Mouse (Mus musculus) brain, embryonic 14.5 days (tissue): ENCODE data around the gene Tbxa2r.

ENCODE experiments used
- CTCF ChIP-seq: fragments of 200-500 bp; IDR thresholded peaks from 2 replicates; pipeline ENCODE4 v1.5.1; 2012; ENCODE audit warnings: inconsistent platforms, mild to moderate bottlenecking, moderate library complexity, borderline replicate concordance; ENCODE audit not compliant: insufficient read depth, insufficient read length; ENCODE audit errors: extremely low read depth
- POLR2A ChIP-seq: fragments of 200-500 bp; IDR thresholded peaks from 2 replicates; pipeline ENCODE4 v1.6.1; 2012; ENCODE audit warnings: mild to moderate bottlenecking, inconsistent platforms, borderline replicate concordance; ENCODE audit not compliant: poor library complexity, insufficient read depth, insufficient read length, severe bottlenecking; ENCODE audit errors: extremely low read depth

DNA sequence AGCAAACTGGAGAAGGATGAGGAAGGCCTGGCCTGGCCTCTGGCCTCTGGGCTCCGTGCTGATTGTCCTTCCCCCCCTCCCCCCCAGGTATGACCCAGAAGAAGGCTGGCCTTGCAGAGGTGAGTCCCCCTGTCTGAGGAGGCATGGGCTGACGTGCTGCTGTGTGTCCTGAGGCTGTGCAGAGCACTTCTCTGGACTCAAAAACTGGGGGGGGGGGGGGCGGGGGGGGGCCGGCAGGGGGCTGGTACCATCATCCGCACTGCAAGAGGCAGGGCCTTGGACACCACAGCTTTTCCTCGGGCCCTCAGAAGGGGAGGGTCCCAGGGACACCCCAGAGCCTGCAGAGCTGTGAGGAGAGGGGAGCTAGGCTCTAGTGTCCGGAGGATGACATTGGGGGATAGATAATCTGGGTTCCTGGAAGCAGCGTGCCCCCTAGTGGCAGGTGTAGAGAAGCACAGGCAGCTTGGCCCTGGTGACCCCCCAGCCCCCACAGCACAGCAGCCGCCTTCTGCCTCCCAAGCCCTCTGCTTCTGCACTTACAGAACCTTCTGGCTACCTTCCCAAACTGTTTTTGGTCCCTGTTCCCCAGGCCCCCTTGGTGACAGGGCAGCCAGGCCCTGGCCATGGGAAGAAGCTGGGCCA, 23.8 kb upstream of the Tbxa2r start:
- TF ChIP-seq POLR2A (no peak), CTCF (peak; percentile 74)
